Mouse (Mus musculus): ENCODE measurements around the gene Grm4.

- no peak for TF ChIP-seq ELF1 (IDR thresholded peaks at IDR 0.05; ENCODE audit: low read depth, low read length)
- TF ChIP-seq POLR2A (IDR thresholded peaks at IDR 0.05; ENCODE audit: low read depth, low read length) = no peak
- no peak for TF ChIP-seq CTCF (conservative IDR thresholded peaks at IDR 0.05 in 1 of 2, IDR thresholded peaks at IDR 0.05 in 1 of 2; ENCODE audit: low read depth in 2 of 2, low read length in 2 of 2)
- TF ChIP-seq SMC3 (IDR thresholded peaks at IDR 0.05; ENCODE audit: low read depth, low read length) = no peak
- no peak for TF ChIP-seq SIN3A (IDR thresholded peaks at IDR 0.05; ENCODE audit: low read length)
- no peak for TF ChIP-seq RAD21 (IDR thresholded peaks at IDR 0.05; ENCODE audit: low read depth, low read length)
- no peak for TF ChIP-seq RCOR1 (conservative IDR thresholded peaks at IDR 0.05; ENCODE audit: low read depth, low read length)
- TF ChIP-seq ZKSCAN1 (IDR thresholded peaks at IDR 0.05; ENCODE audit: borderline replicate concordance, low read depth, low read length) = no peak
- TF ChIP-seq IRF4 (IDR thresholded peaks at IDR 0.05; ENCODE audit: low read depth, low read length) = no peak
- no peak for TF ChIP-seq NRF1 (IDR thresholded peaks at IDR 0.05; ENCODE audit: low read depth, low read length)
Observed at GRCm38 (mm10) chr17:27433179-27433680, 88.0 kb downstream of the Grm4 start.

Data from CH12.LX (cell line).